Mouse (Mus musculus): ENCODE measurements around the gene Pde10a. TPM values are rescaled to one million over a fixed set of nuclear protein-coding genes. Genes with fewer than 3 reads are reported as not detected.

Pde10a gene
- polyA plus RNA-seq, 1 experiment from 2014 or later, result 13.0 TPM

DNA sequence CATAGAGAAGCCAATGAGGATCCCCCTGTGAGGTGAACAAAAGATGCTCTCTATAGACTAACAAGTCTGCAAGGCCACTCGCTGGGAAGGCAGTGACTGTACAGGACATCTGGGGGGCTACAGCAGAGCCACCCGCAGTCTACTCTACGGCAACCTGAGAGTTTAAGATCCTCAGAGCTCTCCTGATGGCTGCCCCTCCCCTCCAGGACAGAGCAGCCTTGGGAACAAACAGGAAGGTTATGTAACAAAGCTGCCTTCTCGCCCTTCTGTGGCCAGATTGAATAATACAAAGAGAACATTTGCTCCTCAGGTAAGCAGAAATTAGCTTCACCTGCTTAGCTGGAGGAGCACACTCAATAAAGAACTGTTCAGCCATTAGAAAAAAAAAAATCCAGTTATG, 7.4 kb downstream of the Pde10a start:
- Histone ChIP-seq H3K27ac (replicated peaks) (no peak overlapping the region), H3K36me3 (no peaks in the 10 kb centered on the region), H3K4me1 (replicated peaks) (no peaks in the 10 kb centered on the region), H3K27me3 (no peaks in the 10 kb centered on the region), H3K9me3 (no peaks in the 10 kb centered on the region), H3K9ac (no peak overlapping the region), H3K4me2 (no peak overlapping the region), H3K4me3 (no peak overlapping the region)
- ATAC-seq (ENCODE audit: low FRiP score, low read depth), result no peak
- 68% methylated on average over 4 of the region's 4 CpGs for WGBS

DNA sequence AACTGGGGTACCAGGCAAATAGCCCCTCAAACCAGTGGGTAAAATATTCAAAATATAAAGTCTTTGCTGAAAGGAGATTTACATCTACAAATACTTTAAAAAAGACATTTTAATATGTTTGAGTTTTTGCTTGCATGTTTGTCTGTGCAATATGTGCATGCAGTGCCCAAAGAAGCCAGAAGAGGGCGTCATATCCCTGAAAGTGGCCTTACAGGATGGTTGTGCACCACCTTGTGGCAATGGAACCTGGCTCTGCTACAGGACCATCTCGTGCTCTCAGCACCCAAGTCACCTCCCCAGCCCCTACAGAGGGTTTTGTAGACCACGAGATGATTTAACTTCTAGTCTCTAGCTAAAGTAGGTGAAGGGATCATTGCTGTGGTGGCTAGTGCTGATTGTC, 8.7 kb downstream of the Pde10a start:
- no peaks in the 10 kb centered on the region for H3K36me3 ChIP-seq
- no peak overlapping the region for H3K4me3 ChIP-seq
- no peaks in the 10 kb centered on the region for H3K27me3 ChIP-seq
- no peaks in the 10 kb centered on the region for H3K9me3 ChIP-seq
- no peak overlapping the region for H3K4me2 ChIP-seq
- H3K27ac ChIP-seq (replicated peaks), result no peak overlapping the region
- 43% methylated on average over 3 of the region's 3 CpGs for WGBS
- no peak overlapping the region for H3K9ac ChIP-seq
- no peak for ATAC-seq (ENCODE audit: low FRiP score, low read depth)
- H3K4me1 ChIP-seq (replicated peaks), result no peaks in the 10 kb centered on the region

- Histone ChIP-seq H3K4me3 (no peak overlapping the region), H3K4me2 (no peak overlapping the region), H3K4me1 (replicated peaks) (no peaks in the 10 kb centered on the region), H3K27ac (replicated peaks) (no peak overlapping the region), H3K9me3 (no peaks in the 10 kb centered on the region), H3K27me3 (no peaks in the 10 kb centered on the region), H3K36me3 (no peaks in the 10 kb centered on the region), H3K9ac (no peak overlapping the region)
- ATAC-seq (ENCODE audit: low FRiP score, low read depth), result no peak
- 77% methylated on average over 6 of the region's 6 CpGs for WGBS
These were observed 11.3 kb downstream of the Pde10a start for GRCm38 (mm10) chr17:8536522-8536921.

DNA sequence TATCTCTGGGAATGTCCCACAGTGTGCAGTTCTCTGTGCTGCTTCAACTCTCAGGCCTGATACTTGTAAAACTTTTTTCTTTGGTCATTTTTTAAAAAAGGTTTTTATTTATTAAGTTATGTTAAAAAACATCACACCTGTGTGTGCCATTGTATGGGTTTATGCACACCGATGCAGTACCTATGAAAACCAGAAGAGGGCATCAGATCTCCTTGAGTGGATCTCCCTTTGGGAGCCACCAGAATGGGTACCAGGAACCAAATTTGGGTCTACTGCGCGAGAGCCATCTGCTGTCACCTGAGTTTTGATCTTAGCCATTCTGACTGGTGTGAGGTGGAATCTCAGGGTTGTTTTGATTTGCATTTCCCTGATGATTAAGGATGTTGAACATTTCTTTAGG, 12.9 kb downstream of the Pde10a start:
- ATAC-seq (ENCODE audit: low FRiP score, low read depth), result no peak
- no peak overlapping the region for H3K4me2 ChIP-seq
- no peak overlapping the region for H3K9ac ChIP-seq
- no peaks in the 10 kb centered on the region for H3K9me3 ChIP-seq
- no peak overlapping the region for H3K4me3 ChIP-seq
- no peaks in the 10 kb centered on the region for H3K36me3 ChIP-seq
- H3K4me1 ChIP-seq (replicated peaks), result no peaks in the 10 kb centered on the region
- H3K27me3 ChIP-seq, result no peaks in the 10 kb centered on the region
- WGBS, result 69% methylated on average over 3 of the region's 3 CpGs
- no peak overlapping the region for H3K27ac ChIP-seq (replicated peaks)

DNA sequence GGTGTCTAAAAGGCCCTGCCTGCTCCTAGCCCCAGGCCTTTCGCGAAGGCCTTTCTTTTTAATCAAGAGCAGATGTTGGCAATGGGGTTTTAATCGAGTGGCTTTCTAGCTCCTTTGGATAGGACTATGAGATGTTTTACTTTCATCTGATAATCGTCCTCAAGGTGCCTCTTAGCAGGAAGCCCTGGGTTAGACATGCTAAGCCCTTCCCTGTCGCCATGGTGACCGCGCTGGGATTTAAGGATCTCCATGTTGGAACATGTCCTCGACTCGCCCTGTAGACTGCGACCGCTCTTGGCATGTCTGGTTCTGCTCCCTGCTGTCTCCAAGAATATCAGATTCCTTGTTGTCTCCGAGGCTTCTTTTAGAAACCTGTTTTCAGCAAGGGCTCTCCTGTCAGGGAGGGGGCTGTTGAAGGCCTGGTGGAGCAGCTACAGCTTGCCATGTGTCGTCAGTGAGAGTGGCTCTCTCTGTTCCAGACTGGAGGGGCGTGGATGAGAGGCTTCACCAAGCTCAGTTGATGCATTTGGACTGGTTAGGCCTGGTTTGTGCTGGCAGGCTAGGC, 16.9 kb downstream of the Pde10a start:
- Histone ChIP-seq H3K36me3 (no peaks in the 10 kb centered on the region), H3K27ac (replicated peaks) (no peak overlapping the region), H3K9ac (no peak overlapping the region), H3K4me1 (replicated peaks) (no peaks in the 10 kb centered on the region), H3K27me3 (no peaks in the 10 kb centered on the region), H3K9me3 (no peaks in the 10 kb centered on the region), H3K4me2 (no peak overlapping the region), H3K4me3 (no peak overlapping the region)
- WGBS, result 77% methylated on average over 14 of the region's 14 CpGs
- ATAC-seq (ENCODE audit: low FRiP score, low read depth), result no peak

DNA sequence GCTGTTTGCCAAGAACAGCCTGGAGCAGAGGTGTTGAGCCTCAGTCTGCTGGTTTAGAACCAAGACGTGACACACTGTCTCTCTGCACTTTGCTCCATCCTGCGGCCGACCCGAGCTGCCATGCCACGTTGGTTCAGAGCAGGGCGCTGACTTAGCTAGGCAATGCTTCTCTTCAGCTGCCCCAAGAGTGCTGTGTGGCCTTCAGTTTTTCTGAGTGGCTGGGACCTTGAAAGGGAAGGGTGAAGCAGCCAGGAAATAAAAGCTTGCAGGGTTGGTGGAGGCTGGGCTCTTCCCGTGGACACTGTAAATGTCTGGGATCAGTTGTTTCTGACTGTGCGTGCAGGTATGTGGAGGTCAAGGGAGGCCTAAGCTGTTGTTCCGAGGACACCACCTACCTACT, 21.2 kb downstream of the Pde10a start:
- Histone ChIP-seq H3K4me2 (no peak overlapping the region), H3K27ac (replicated peaks) (no peak overlapping the region), H3K27me3 (no peaks in the 10 kb centered on the region), H3K36me3 (no peaks in the 10 kb centered on the region), H3K9ac (no peak overlapping the region), H3K4me1 (replicated peaks) (no peaks in the 10 kb centered on the region), H3K4me3 (no peak overlapping the region), H3K9me3 (no peaks in the 10 kb centered on the region)
- 92% methylated on average over 9 of the region's 9 CpGs for WGBS
- ATAC-seq (ENCODE audit: low FRiP score, low read depth), result no peak

- H3K27me3 ChIP-seq, result no peaks in the 10 kb centered on the region
- H3K4me3 ChIP-seq, result no peak overlapping the region
- H3K36me3 ChIP-seq, result no peaks in the 10 kb centered on the region
- no peak overlapping the region for H3K27ac ChIP-seq (replicated peaks)
- no peak for ATAC-seq (ENCODE audit: low FRiP score, low read depth)
- H3K9me3 ChIP-seq, result no peaks in the 10 kb centered on the region
- H3K9ac ChIP-seq, result no peak overlapping the region
- H3K4me1 ChIP-seq (replicated peaks), result no peaks in the 10 kb centered on the region
- no peak overlapping the region for H3K4me2 ChIP-seq
- 96% methylated on average over 4 of the region's 4 CpGs for WGBS
These were observed 23.6 kb downstream of the Pde10a start for GRCm38 (mm10) chr17:8548733-8549132.

DNA sequence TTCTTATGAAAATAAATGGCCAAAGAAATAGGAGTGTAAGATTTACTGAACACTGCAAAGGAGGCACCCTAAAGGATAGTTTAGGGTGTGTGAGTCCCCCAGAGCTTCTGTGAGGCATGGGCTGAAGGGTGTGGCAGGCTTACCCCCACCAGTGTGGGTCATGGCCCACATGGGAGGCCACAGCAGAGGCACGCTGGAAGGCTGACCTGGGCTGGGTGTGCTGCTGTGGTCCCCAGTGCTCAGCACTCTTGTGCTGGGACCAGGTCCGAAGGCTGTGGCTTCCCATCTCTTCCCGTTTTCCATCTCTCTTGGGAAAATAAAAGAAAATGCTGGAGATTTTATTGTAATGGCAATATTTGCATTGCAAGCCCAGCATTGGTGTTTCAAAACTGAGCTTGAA, 26.5 kb downstream of the Pde10a start:
- Histone ChIP-seq H3K27me3 (no peaks in the 10 kb centered on the region), H3K27ac (replicated peaks) (no peak overlapping the region), H3K4me1 (replicated peaks) (no peaks in the 10 kb centered on the region), H3K9ac (no peak overlapping the region), H3K4me2 (no peak overlapping the region), H3K4me3 (no peak overlapping the region), H3K36me3 (no peaks in the 10 kb centered on the region), H3K9me3 (no peaks in the 10 kb centered on the region)
- ATAC-seq (ENCODE audit: low FRiP score, low read depth), result no peak
- WGBS, result 86% methylated on average over 3 of the region's 3 CpGs

DNA sequence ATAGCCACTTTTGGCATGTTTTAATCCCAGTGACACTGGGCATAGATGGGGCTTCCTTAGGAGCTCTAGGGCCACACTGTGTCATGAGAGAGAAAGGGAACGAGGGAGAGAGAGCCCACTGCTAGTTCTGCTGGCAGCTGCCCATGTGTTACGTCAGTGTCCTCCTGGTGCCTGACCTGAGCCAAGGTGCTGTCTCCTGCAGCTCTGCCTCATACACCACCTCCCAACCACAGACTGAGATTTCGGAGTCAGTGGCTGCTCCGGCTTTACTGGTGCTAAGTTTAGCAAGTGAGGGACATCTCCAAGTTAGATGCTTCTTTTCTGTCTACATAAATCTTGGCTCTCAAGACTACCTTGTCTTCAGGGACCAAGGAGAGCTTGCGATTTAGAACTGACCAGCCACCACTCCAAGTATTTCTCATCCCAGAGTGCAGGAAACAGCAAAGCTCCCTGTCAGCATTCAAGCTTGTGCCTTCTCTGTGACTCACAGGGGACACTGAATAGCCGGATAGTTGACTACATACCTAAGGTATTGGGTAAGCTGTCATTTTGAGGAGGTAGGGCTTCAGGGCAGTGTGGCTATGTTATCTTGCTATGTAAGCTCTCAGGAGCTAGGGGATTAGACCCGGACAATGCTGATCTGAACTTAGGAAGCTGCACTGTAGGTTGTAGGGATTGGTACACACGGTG, 27.3 kb downstream of the Pde10a start:
- WGBS, result 91% methylated on average over 8 of the region's 8 CpGs
- no peak for ATAC-seq (ENCODE audit: low FRiP score, low read depth)

DNA sequence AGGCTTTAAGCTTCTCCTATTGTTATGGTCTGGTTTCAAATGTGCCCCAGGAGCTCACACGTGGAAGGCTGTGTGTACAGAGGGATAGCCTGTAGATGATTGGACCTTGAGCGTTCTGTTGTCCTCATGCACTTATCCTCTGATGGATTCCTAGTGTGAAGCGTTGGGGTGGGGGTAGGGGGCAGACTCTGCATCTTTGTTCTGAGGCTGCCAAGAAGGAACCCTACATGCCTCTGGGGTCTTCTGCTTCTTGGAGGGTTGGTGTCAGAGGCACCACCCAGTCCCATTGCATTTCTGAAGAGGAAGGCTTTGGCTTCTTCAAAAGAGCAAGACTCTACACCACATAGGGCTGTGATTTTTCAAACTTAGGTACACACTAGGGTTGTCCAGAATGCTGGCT, 28.4 kb downstream of the Pde10a start:
- no peak overlapping the region for H3K27ac ChIP-seq (replicated peaks)
- H3K36me3 ChIP-seq, result no peaks in the 10 kb centered on the region
- no peaks in the 10 kb centered on the region for H3K4me1 ChIP-seq (replicated peaks)
- no peak overlapping the region for H3K4me3 ChIP-seq
- H3K27me3 ChIP-seq, result no peaks in the 10 kb centered on the region
- no peaks in the 10 kb centered on the region for H3K9me3 ChIP-seq
- no peak for ATAC-seq (ENCODE audit: low FRiP score, low read depth)
- WGBS, result 78% methylated on average over 3 of the region's 3 CpGs
- no peak overlapping the region for H3K4me2 ChIP-seq
- H3K9ac ChIP-seq, result no peak overlapping the region

More for the DNA sequence above, 27.3 kb downstream of the Pde10a start:
- H3K9me3 ChIP-seq, result no peaks in the 10 kb centered on the region
- H3K4me2 ChIP-seq, result no peak overlapping the region
- no peaks in the 10 kb centered on the region for H3K36me3 ChIP-seq
- no peak overlapping the region for H3K27ac ChIP-seq (replicated peaks)
- no peak overlapping the region for H3K9ac ChIP-seq
- no peak overlapping the region for H3K4me3 ChIP-seq
- no peaks in the 10 kb centered on the region for H3K27me3 ChIP-seq
- no peaks in the 10 kb centered on the region for H3K4me1 ChIP-seq (replicated peaks)

DNA sequence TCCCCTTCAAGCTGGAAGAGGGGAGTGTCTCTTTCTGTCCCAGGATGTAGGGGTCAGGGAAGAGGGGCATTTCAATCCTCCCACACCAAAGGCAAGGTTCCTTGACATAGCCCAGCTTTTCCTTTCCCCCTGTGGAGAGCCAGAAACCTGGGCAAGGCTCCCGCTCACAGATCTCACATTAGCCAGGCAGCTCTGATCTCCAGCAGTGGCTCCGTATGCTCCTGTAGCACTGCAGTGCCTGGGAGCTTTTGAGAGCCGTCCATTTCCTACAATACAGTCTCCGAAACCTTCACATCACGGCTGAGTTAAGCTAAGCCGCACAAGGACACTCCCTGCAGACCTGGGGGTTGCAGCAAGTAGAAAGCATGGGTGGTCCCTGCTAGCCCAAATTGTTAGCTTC, 29.0 kb downstream of the Pde10a start:
- 85% methylated on average over 6 of the region's 6 CpGs for WGBS
- H3K4me2 ChIP-seq, result no peak overlapping the region
- no peak overlapping the region for H3K4me3 ChIP-seq
- no peak overlapping the region for H3K27ac ChIP-seq (replicated peaks)
- ATAC-seq (ENCODE audit: low FRiP score, low read depth), result no peak
- no peaks in the 10 kb centered on the region for H3K4me1 ChIP-seq (replicated peaks)
- no peaks in the 10 kb centered on the region for H3K9me3 ChIP-seq
- no peak overlapping the region for H3K9ac ChIP-seq
- no peaks in the 10 kb centered on the region for H3K27me3 ChIP-seq
- no peaks in the 10 kb centered on the region for H3K36me3 ChIP-seq

GRCm38 (mm10) chr17:8555785-8556184, 30.6 kb downstream of the Pde10a start:
- H3K4me3 ChIP-seq, result no peak overlapping the region
- no peaks in the 10 kb centered on the region for H3K36me3 ChIP-seq
- no peak for ATAC-seq (ENCODE audit: low FRiP score, low read depth)
- WGBS, result 90% methylated on average over 9 of the region's 9 CpGs
- no peak overlapping the region for H3K4me2 ChIP-seq
- H3K4me1 ChIP-seq (replicated peaks), result no peaks in the 10 kb centered on the region
- H3K27me3 ChIP-seq, result no peaks in the 10 kb centered on the region
- H3K9ac ChIP-seq, result no peak overlapping the region
- no peak overlapping the region for H3K27ac ChIP-seq (replicated peaks)
- H3K9me3 ChIP-seq, result no peaks in the 10 kb centered on the region

DNA sequence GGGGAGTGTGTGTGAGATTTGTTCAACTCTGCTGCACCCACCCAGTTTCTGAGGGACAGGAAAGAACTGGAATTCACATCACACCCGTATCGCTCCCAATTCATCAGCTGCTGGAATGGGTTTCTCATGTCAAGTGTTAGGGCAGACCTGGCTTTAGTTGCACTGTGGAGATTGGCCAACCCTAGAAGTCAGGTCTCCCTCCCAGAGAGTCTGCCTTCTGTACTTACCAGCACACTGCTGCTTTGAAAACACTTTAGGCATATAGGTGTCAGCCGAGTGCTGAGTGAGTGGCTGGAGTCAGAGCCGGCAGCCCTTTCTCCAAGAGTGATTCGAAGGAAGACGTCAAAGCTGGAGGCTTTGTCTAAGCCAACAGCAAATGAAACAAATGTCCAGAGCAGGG, 31.1 kb downstream of the Pde10a start:
- 81% methylated on average over 6 of the region's 6 CpGs for WGBS

More for the DNA sequence above, 31.1 kb downstream of the Pde10a start:
- Histone ChIP-seq H3K36me3 (no peaks in the 10 kb centered on the region), H3K4me2 (no peak overlapping the region), H3K9ac (no peak overlapping the region), H3K4me3 (no peak overlapping the region), H3K9me3 (no peaks in the 10 kb centered on the region), H3K27ac (replicated peaks) (no peak overlapping the region), H3K4me1 (replicated peaks) (no peaks in the 10 kb centered on the region), H3K27me3 (no peaks in the 10 kb centered on the region)
- no peak for ATAC-seq (ENCODE audit: low FRiP score, low read depth)
